Mouse (Mus musculus): ENCODE measurements around the gene Fstl3. TPM values are rescaled to one million over a fixed set of nuclear protein-coding genes. Genes with fewer than 3 reads are reported as not detected.

Fstl3 gene
- polyA plus RNA-seq, 1 experiment from 2014 or later, result 0.58 TPM

- peaks cover 14% of the 10 kb centered on the region for H3K27me3 ChIP-seq
- H3K4me1 ChIP-seq (replicated peaks), result peaks cover 18% of the 10 kb centered on the region
- H3K9ac ChIP-seq, result no peak overlapping the region
- H3K4me3 ChIP-seq (replicated peaks), result no peak overlapping the region
- no peak overlapping the region for H3K4me2 ChIP-seq
- WGBS (ENCODE audit: insufficient replicate concordance), result 38% methylated on average over 2 of the region's 2 CpGs
- H3K27ac ChIP-seq, result no peak overlapping the region
- no peaks in the 10 kb centered on the region for H3K36me3 ChIP-seq
- no peaks in the 10 kb centered on the region for H3K9me3 ChIP-seq (replicated peaks)
- no peak for DNase-seq
- ATAC-seq (ENCODE audit: low read depth), result no peak
Observed at GRCm38 (mm10) chr10:79789581-79789980, 12.5 kb downstream of the Fstl3 start.

DNA sequence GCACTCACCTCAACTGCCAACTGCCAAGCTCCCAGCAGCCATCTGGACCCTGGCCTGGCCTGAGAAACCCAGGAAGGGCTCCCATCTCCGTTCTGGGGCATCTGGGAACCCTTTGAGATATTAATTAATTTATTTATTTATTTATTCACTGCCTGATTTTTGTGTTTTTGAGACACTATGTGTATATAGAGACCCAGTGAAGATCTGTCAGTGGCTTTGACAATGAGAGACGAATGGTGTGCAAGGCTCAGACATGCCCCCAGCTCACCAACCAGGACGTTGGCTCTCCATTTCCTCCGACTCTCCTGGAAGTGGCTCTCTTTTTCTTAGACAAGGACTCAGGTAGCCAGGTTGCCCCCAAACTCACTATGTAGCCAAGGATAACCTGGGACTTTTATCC, 13.8 kb downstream of the Fstl3 start, which contains the start of gene Prss57:
Prss57 (minus strand) TSS at position 101 of the 400 bp plus-strand sequence.
- H3K27me3 ChIP-seq, result peaks cover 16% of the 10 kb centered on the region
- 59% methylated on average over 4 of the region's 4 CpGs for WGBS (ENCODE audit: insufficient replicate concordance)
- H3K4me3 ChIP-seq (replicated peaks), result no peak within 1 kb of the TSS
- H3K4me2 ChIP-seq, result no peak within 1 kb of the TSS
- no peak within 1 kb of the TSS for H3K27ac ChIP-seq
- no peak for DNase-seq
- H3K9ac ChIP-seq, result no peak within 1 kb of the TSS
- no peak for ATAC-seq (ENCODE audit: low read depth)
- H3K36me3 ChIP-seq, result no peaks in the 10 kb centered on the region
- H3K4me1 ChIP-seq (replicated peaks), result peaks cover 25% of the 10 kb centered on the region
- no peaks in the 10 kb centered on the region for H3K9me3 ChIP-seq (replicated peaks)

GRCm38 (mm10) chr10:79792339-79793040, 15.4 kb downstream of the Fstl3 start:
- no peak overlapping the region for H3K9ac ChIP-seq
- DNase-seq, result no peak

GRCm38 (mm10) chr10:79793051-79793737, 16.1 kb downstream of the Fstl3 start, which contains the start of gene Palm:
TSS of gene Palm (plus strand) at chr10:79793572.
- peaks cover 16% of the 10 kb centered on the region for H3K27me3 ChIP-seq
- DNase-seq (peak; percentile 48), ATAC-seq (ENCODE audit: low read depth) (peak; percentile 18; the same call in 1 of the 2 replicates)
- H3K4me1 ChIP-seq (replicated peaks), result peaks cover 45% of the 10 kb centered on the region
- no peaks in the 10 kb centered on the region for H3K36me3 ChIP-seq
- no peaks in the 10 kb centered on the region for H3K9me3 ChIP-seq (replicated peaks)
- WGBS (ENCODE audit: insufficient replicate concordance), result 5% methylated on average over 49 of the region's 51 CpGs
- H3K4me2 ChIP-seq, result peak within 1 kb of the TSS; percentile 90
- peak within 1 kb of the TSS; percentile 69 for H3K4me3 ChIP-seq (replicated peaks)
- H3K27ac ChIP-seq, result peak within 1 kb of the TSS; percentile 39; the same call in 1 of the 2 replicates
- H3K9ac ChIP-seq, result peak within 1 kb of the TSS; percentile 73

More at GRCm38 (mm10) chr10:79792339-79793040, 15.4 kb downstream of the Fstl3 start:
- Histone ChIP-seq H3K27ac (no peak overlapping the region), H3K9me3 (replicated peaks) (no peaks in the 10 kb centered on the region), H3K4me2 (no peak overlapping the region), H3K27me3 (peaks cover 16% of the 10 kb centered on the region), H3K36me3 (no peaks in the 10 kb centered on the region), H3K4me1 (replicated peaks) (peaks cover 38% of the 10 kb centered on the region), H3K4me3 (replicated peaks) (no peak overlapping the region)
- no peak for ATAC-seq (ENCODE audit: low read depth)
- WGBS (ENCODE audit: insufficient replicate concordance), result 70% methylated on average over 5 of the region's 5 CpGs

GRCm38 (mm10) chr10:79793738-79794490, 16.8 kb downstream of the Fstl3 start:
- Histone ChIP-seq H3K4me3 (replicated peaks) (peak overlapping the region; percentile 69), H3K9me3 (replicated peaks) (no peaks in the 10 kb centered on the region), H3K4me2 (peak overlapping the region; percentile 90), H3K4me1 (replicated peaks) (peaks cover 52% of the 10 kb centered on the region), H3K36me3 (no peaks in the 10 kb centered on the region), H3K27ac (peak overlapping the region; percentile 39; the same call in 1 of the 2 replicates), H3K27me3 (peaks cover 16% of the 10 kb centered on the region), H3K9ac (peak overlapping the region; percentile 73)
- WGBS (ENCODE audit: insufficient replicate concordance), result 9% methylated on average over 36 of the region's 38 CpGs
- ATAC-seq (ENCODE audit: low read depth) (0 out of 2 replicates have a peak, but pooled peaks have one; percentile 4), DNase-seq (no peak)

GRCm38 (mm10) chr10:79794491-79794931, 17.4 kb downstream of the Fstl3 start:
- H3K4me1 ChIP-seq (replicated peaks), result peaks cover 54% of the 10 kb centered on the region
- 23% methylated on average over 10 of the region's 10 CpGs for whole genome bisulfite sequencing (ENCODE audit: insufficient replicate concordance)

GRCm38 (mm10) chr10:79795905-79796304, 18.8 kb downstream of the Fstl3 start:
- Histone ChIP-seq H3K9ac (no peak overlapping the region), H3K36me3 (no peaks in the 10 kb centered on the region), H3K27me3 (peaks cover 16% of the 10 kb centered on the region), H3K4me2 (no peak overlapping the region), H3K9me3 (replicated peaks) (no peaks in the 10 kb centered on the region), H3K4me3 (replicated peaks) (no peak overlapping the region), H3K27ac (no peak overlapping the region), H3K4me1 (replicated peaks) (peaks cover 60% of the 10 kb centered on the region)
- WGBS (ENCODE audit: insufficient replicate concordance), result 89% methylated on average over 3 of the region's 3 CpGs
- ATAC-seq (ENCODE audit: low read depth), result no peak
- no peak for DNase-seq

More at GRCm38 (mm10) chr10:79794491-79794931, 17.4 kb downstream of the Fstl3 start:
- no peaks in the 10 kb centered on the region for H3K36me3 ChIP-seq
- H3K27me3 ChIP-seq, result peaks cover 16% of the 10 kb centered on the region
- no peak for DNase-seq
- H3K4me3 ChIP-seq (replicated peaks), result peak overlapping the region; percentile 69
- H3K27ac ChIP-seq, result no peak overlapping the region
- H3K9ac ChIP-seq, result peak overlapping the region; percentile 73
- no peak for ATAC-seq (ENCODE audit: low read depth)
- no peaks in the 10 kb centered on the region for H3K9me3 ChIP-seq (replicated peaks)
- H3K4me2 ChIP-seq, result peak overlapping the region; percentile 90

DNA sequence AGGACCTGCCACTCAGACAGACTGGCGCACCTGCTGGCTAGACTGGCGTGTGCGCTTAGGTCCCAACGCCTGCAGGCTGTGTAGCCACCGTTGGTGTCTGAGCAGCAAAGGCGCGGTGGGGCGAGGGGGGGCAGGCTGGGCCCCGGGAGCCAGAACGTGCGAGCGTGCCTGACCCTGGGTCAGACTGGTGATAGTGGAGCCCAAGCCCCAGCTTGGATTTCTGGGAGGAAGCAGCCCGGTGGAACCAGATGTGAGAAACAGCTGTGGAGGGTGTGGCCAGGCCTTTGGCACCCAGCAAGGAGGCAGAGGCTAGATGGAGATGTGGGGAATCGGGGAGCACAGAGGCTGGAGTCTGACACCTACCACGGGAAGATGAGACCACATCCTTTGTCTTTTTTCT, 20.3 kb downstream of the Fstl3 start:
- ATAC-seq (ENCODE audit: low read depth), result no peak
- H3K9ac ChIP-seq, result no peak overlapping the region
- no peaks in the 10 kb centered on the region for H3K36me3 ChIP-seq
- H3K27ac ChIP-seq, result peak overlapping the region; percentile 4; the same call in 1 of the 2 replicates
- 24% methylated on average over 15 of the region's 15 CpGs for WGBS (ENCODE audit: insufficient replicate concordance)
- peaks cover 73% of the 10 kb centered on the region for H3K4me1 ChIP-seq (replicated peaks)
- H3K4me2 ChIP-seq, result 0 out of 2 replicates have a peak overlapping the region, but pooled peaks have one; percentile 5
- peaks cover 16% of the 10 kb centered on the region for H3K27me3 ChIP-seq
- H3K9me3 ChIP-seq (replicated peaks), result no peaks in the 10 kb centered on the region
- no peak overlapping the region for H3K4me3 ChIP-seq (replicated peaks)
- DNase-seq, result no peak

- Histone ChIP-seq H3K4me1 (replicated peaks) (peaks cover 78% of the 10 kb centered on the region), H3K4me2 (peak overlapping the region; percentile 17; the same call in 1 of the 2 replicates), H3K4me3 (replicated peaks) (no peak overlapping the region), H3K9ac (no peak overlapping the region), H3K9me3 (replicated peaks) (no peaks in the 10 kb centered on the region), H3K27ac (0 out of 2 replicates have a peak overlapping the region, but pooled peaks have one; percentile 36), H3K36me3 (no peaks in the 10 kb centered on the region), H3K27me3 (peaks cover 16% of the 10 kb centered on the region)
- DNase-seq (peak; percentile 51), ATAC-seq (ENCODE audit: low read depth) (peak; percentile 14; the same call in 1 of the 2 replicates)
- WGBS (ENCODE audit: insufficient replicate concordance), result 27% methylated on average over 12 of the region's 12 CpGs
Observed at GRCm38 (mm10) chr10:79798289-79798928, 21.3 kb downstream of the Fstl3 start.

DNA sequence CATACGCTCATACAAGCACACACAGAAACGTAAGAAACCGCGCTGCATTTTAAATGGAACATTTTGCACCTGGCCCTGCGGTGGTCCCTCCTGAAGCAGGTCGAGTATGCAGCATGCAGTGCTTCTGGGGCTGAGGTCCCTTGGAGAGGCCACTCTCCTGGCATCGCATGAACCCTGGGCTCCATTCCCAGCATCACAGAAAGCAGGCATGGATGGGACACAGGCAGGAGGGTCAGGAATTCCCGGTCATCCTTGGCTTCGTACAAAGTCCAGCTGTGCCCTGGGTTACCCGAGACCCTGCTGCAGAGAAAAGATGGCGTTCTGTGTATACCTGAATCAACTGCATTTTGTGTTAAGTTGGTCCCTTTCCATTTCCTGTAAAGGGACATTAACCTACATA, 23.4 kb downstream of the Fstl3 start:
- Histone ChIP-seq H3K36me3 (no peaks in the 10 kb centered on the region), H3K27ac (no peak overlapping the region), H3K4me3 (replicated peaks) (no peak overlapping the region), H3K9ac (no peak overlapping the region), H3K9me3 (replicated peaks) (no peaks in the 10 kb centered on the region), H3K27me3 (no peaks in the 10 kb centered on the region), H3K4me1 (replicated peaks) (peaks cover 78% of the 10 kb centered on the region), H3K4me2 (no peak overlapping the region)
- ATAC-seq (ENCODE audit: low read depth) (no peak), DNase-seq (no peak)
- WGBS (ENCODE audit: insufficient replicate concordance), result 79% methylated on average over 11 of the region's 11 CpGs

All from liver, embryonic 13.5 days (tissue).